In the genomic region with DNA sequence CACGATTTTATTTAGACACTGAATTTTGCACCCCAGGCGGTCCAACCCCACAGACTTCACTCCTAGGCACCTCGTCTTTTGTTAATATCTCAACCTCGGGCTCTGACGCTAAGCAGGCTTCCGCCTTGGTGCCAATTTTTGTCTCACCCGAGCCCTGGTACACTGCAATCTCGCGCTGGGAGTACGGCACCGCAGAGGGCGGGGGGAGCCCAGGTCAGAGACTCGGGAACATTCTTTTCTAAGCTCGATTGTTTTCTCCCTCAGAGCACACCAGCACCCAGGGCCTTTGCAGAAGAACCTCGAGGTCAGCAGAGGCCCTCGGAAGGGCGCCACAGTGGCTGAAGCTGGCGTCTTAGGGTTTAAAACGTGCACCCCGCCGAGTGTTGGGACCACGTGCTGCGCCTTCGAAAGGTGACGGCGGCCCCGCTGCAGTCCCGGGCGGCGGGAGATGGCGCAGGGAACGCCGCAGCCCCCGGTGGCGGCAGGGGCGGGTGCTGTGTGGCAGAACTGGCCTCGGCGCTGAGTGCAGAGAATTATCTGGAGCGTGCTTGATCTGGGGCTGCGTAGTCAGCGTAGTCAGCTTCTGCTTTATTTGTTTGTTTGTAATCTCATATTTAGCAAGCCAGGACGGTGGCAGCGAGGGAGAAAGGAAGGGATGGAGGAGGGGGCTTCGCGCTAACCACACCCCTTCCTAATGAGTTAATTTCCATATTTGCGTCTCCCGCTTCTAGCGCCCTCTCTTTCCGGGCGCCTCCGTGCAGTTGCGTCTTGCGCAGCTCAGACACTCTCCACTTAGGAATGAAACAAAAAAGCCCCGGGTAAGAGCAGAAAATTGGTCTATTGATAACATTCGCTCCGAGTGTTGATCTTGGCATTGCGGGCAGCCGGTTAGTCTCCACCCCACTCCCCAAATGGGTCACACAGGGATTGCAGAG, we compare ENCODE assay signal across 8 mouse cellular contexts. TPM values are rescaled to one million over a fixed set of nuclear protein-coding genes. Genes with fewer than 3 reads are reported as not detected.
DNase-seq lines count a peak whose midpoint lies in the region; ATAC-seq and TF ChIP-seq lines count a peak whose summit lies in the region.

No protein-coding gene starts in this region.

- H3K9ac ChIP-seq in liver, adult 2 months (ENCODE audit: low read depth, low read length): no peak overlapping the region
- peak overlapping the region; percentile 43 for H3K9ac ChIP-seq in embryonic facial prominence, embryonic 11.5 days (replicated peaks; ENCODE audit: low read length)
- peak overlapping the region; percentile 42 for H3K9ac ChIP-seq in hindbrain, embryonic 15.5 days
- H3K9ac ChIP-seq in midbrain, embryonic 15.5 days: peak overlapping the region; percentile 46

- no peak for TF ChIP-seq CTCF in liver, adult 2 months (IDR thresholded peaks at IDR 0.05; ENCODE audit: low read depth, low read length)

- H3K4me2 ChIP-seq in embryonic facial prominence, embryonic 11.5 days (ENCODE audit: low read depth, low read length): peak overlapping the region; percentile 49
- peak overlapping the region; percentile 61 for H3K4me2 ChIP-seq in hindbrain, embryonic 15.5 days
- H3K4me2 ChIP-seq in midbrain, embryonic 15.5 days: peak overlapping the region; percentile 70

- no peaks in the 10 kb centered on the region for H3K79me2 ChIP-seq in liver, adult 2 months (ENCODE audit: control insufficient read depth, insufficient read depth, low read length)

- ATAC-seq in embryonic facial prominence, embryonic 11.5 days (replicated peaks; ENCODE audit: insufficient number of reproducible peaks, low FRiP score, low TSS enrichment, low read depth): peak; percentile 49; the same call in 1 of the 2 replicates
- ATAC-seq in hindbrain, embryonic 15.5 days (ENCODE audit: low FRiP score, low read depth): peak; percentile 49
- peak; percentile 53; the same call in 1 of the 2 replicates for ATAC-seq in midbrain, embryonic 15.5 days (replicated peaks)
- no peak for ATAC-seq in megakaryocyte-erythroid progenitor cell, adult 5-6 weeks (replicated peaks; ENCODE audit: low FRiP score, low TSS enrichment, poor library complexity, severe bottlenecking)

- peaks cover 44% of the 10 kb centered on the region for H3K27me3 ChIP-seq in liver, adult 2 months (ENCODE audit: control insufficient read depth, insufficient read depth, low read length)
- peaks cover 64% of the 10 kb centered on the region for H3K27me3 ChIP-seq in embryonic facial prominence, embryonic 11.5 days (ENCODE audit: control insufficient read depth, insufficient read depth, low read length)
- H3K27me3 ChIP-seq in hindbrain, embryonic 15.5 days: peaks cover 54% of the 10 kb centered on the region
- H3K27me3 ChIP-seq in midbrain, embryonic 15.5 days (replicated peaks): peaks cover 8% of the 10 kb centered on the region; the same call in 1 of the 2 replicates

- DNase-seq in liver, adult 2 months (ENCODE audit: extremely low read depth, low read depth, low spot score): no peak
- DNase-seq in liver (no peak), MN1 (ENCODE audit: low spot score) (no peak)
- DNase-seq in embryonic facial prominence, embryonic 11.5 days (ENCODE audit: low spot score): peak; percentile 63
- DNase-seq in left cerebral cortex, adult 11 months (ENCODE audit: low spot score): no peak

- H3K36me3 ChIP-seq in liver, adult 2 months (ENCODE audit: control insufficient read depth, insufficient read depth, low read length): no peaks in the 10 kb centered on the region
- no peaks in the 10 kb centered on the region for H3K36me3 ChIP-seq in embryonic facial prominence, embryonic 11.5 days (replicated peaks; ENCODE audit: control insufficient read depth, insufficient read depth, low read depth, low read length)
- no peaks in the 10 kb centered on the region for H3K36me3 ChIP-seq in hindbrain, embryonic 15.5 days
- H3K36me3 ChIP-seq in midbrain, embryonic 15.5 days (replicated peaks): no peaks in the 10 kb centered on the region

- H3K4me3 ChIP-seq in liver, adult 2 months (ENCODE audit: insufficient read depth, low read depth, low read length): peak overlapping the region; percentile 35; the same call in 1 of the 2 replicates
- H3K4me3 ChIP-seq in embryonic facial prominence, embryonic 11.5 days (ENCODE audit: low read depth, low read length): peak overlapping the region; percentile 26
- H3K4me3 ChIP-seq in hindbrain, embryonic 15.5 days: peak overlapping the region; percentile 31
- peak overlapping the region; percentile 35 for H3K4me3 ChIP-seq in midbrain, embryonic 15.5 days

- no peak for TF ChIP-seq POLR2A in liver, adult 2 months (IDR thresholded peaks at IDR 0.05; ENCODE audit: extremely low read depth, insufficient read depth, low read length)

- no peaks in the 10 kb centered on the region for H3K9me3 ChIP-seq in embryonic facial prominence, embryonic 11.5 days (replicated peaks; ENCODE audit: control insufficient read depth, low read length)
- no peaks in the 10 kb centered on the region for H3K9me3 ChIP-seq in hindbrain, embryonic 15.5 days
- H3K9me3 ChIP-seq in midbrain, embryonic 15.5 days: no peaks in the 10 kb centered on the region

- peaks cover 11% of the 10 kb centered on the region for H3K4me1 ChIP-seq in liver, adult 2 months (ENCODE audit: control insufficient read depth, insufficient read depth, low read length)
- H3K4me1 ChIP-seq in embryonic facial prominence, embryonic 11.5 days (ENCODE audit: control insufficient read depth, insufficient read depth, low read length): no peaks in the 10 kb centered on the region; the same call in none of the 2 replicates
- peaks cover 25% of the 10 kb centered on the region for H3K4me1 ChIP-seq in hindbrain, embryonic 15.5 days (replicated peaks)
- peaks cover 43% of the 10 kb centered on the region for H3K4me1 ChIP-seq in midbrain, embryonic 15.5 days

- H3K27ac ChIP-seq in liver, adult 2 months (replicated peaks; ENCODE audit: insufficient read depth, low read depth, low read length): no peak overlapping the region
- peak overlapping the region; percentile 52 for H3K27ac ChIP-seq in embryonic facial prominence, embryonic 11.5 days (replicated peaks; ENCODE audit: low read depth, low read length)
- peak overlapping the region; percentile 87 for H3K27ac ChIP-seq in hindbrain, embryonic 15.5 days (replicated peaks)
- peak overlapping the region; percentile 85 for H3K27ac ChIP-seq in midbrain, embryonic 15.5 days

- WGBS in liver, adult 2 months: 4% methylated on average over 58 of the region's 58 CpGs
- under 1% methylated on average over 57 of the region's 58 CpGs for WGBS in embryonic facial prominence, embryonic 11.5 days
- WGBS in hindbrain, embryonic 15.5 days: under 1% methylated on average over 58 of the region's 58 CpGs
- WGBS in midbrain, embryonic 15.5 days: under 1% methylated on average over 58 of the region's 58 CpGs

RNA-seq across cellular contexts. Expression of a gene that starts 13.8 kb away (rescaled TPM):
- not detected in 2 replicates for total RNA-seq in liver, adult 2 months (2014; rRNA removed)
- polyA plus RNA-seq in liver, adult 2 months (2012; rRNA removed): not detected in 2 replicates
- 13.2 and 13.7 TPM in 2 replicates for polyA plus RNA-seq in embryonic facial prominence, embryonic 11.5 days (2014; fragmentation: Nextera tagmentation; extraction: Ambion mirVana)
- polyA plus RNA-seq in hindbrain, embryonic 15.5 days (2015; fragmentation: Nextera tagmentation; extraction: Ambion mirVana): 18.3 and 19.2 TPM in 2 replicates
- polyA plus RNA-seq in midbrain, embryonic 15.5 days (2015; fragmentation: Nextera tagmentation; extraction: Ambion mirVana): 20.7 and 23.2 TPM in 2 replicates
- total RNA-seq in megakaryocyte-erythroid progenitor cell, adult 5-6 weeks (2014; fragmentation: Nextera tagmentation): not detected in 2 replicates
- not detected in 2 replicates for total RNA-seq in megakaryocyte-erythroid progenitor cell, adult 5-6 weeks (2017)

Comparison
In these comparisons a context has a peak if more than half of its experiments do, and no peak if none do; other contexts are left out.
1. RNA of a gene that starts 13.8 kb away (polyA plus RNA-seq): 20.7 to 23.2 TPM in midbrain, embryonic 15.5 days, 18.3 to 19.2 TPM in hindbrain, embryonic 15.5 days and 13.2 to 13.7 TPM in embryonic facial prominence, embryonic 11.5 days; not detected in liver, adult 2 months; every median in the first group is over 10 times any median in the second.
2. Peak in every context shown above with its lines, with median percentiles within 50 percentile points of each other: H3K4me3 ChIP-seq and H3K4me2 ChIP-seq.